Mouse (Mus musculus) cerebellum, postnatal 14 days (tissue): ENCODE measurements around the gene Tspan32.

Experiments
- DNase-seq, 2 experiments: peaks; one replicate each; pipeline ENCODE4 v3.0.0; 2021; ENCODE audit warnings: mixed read lengths in 2 of 2

The Tspan32 gene

GRCm38 (mm10) chr7:143034519-143035450 lies 29.9 kb downstream of the Tspan32 start:
- DNase-seq = no peak

DNA sequence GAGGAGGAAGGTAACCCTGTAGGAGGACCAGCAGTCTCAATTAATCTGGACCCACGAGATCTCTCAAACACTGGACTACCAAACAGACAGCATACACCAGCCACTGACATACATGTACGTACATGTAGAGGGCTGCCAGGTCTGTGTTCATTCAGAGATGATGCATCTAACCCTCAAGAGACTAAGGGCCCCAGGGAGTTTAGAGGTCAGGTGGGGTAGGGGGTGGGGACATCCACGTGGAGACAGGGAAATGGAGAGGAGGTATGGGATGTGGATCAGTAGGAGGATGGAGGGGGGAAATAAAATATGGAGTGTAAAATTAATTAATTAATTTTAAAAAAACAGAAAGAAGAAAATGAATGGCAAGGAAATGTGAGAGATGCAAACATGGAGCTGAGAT lies 31.9 kb downstream of the Tspan32 start:
- no peak for DNase-seq

- no peak for DNase-seq
Observed at GRCm38 (mm10) chr7:143037306-143037705, 32.5 kb downstream of the Tspan32 start.

DNA sequence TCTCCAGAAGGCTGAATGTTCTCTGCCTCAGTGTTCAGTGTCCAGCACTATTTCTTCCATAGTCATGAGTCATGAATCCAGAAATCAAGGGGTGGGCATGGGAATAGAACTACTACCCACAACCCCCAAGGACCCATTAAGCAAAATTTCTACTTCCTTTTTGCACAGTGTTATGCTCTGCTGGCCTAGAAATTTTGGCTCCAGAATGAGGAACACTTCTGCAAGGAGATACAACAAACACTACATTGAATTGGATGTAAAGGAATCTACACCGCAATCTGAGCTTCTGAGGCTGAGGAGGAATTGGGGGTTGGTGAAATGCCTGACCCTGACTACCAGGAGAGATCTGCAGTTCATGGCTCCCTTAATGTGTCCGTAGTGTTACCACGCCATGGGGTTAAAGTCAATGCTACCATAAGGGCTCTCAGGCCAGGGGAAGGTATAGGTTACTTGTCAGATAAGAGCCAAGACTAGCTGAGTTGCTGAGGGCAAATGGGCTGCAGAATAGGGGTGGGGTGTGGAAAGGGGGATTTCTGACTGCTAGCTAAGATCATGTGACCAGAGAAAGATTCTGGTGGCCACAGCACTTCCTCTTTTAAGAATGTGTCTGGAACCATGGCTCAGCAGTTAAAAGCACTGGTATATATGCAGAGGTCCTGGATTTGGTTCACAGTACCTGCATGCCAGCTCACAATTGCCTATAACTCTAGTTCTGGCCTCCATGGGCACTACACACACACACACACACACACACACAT lies 33.5 kb downstream of the Tspan32 start:
- no peak for DNase-seq

DNA sequence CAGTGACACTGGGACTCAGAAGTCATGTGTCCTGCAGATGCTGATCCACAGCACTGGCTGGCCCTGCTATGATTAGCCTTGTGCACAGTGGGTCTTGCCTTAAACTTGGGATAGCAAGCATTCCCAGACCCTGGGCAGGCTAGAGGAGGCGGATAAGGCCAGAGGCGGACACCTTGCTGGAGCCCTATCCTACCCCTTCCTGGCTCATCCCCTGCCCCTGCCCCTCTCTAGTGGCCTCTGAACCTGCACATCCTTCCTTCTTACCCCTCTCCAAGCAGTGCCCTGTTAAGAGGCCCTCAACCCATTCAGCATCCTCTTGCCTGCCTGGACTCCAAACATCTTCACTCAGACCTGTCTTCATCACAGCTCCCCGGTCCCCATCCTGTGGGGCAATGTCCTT lies 35.7 kb downstream of the Tspan32 start:
- DNase-seq = no peak

GRCm38 (mm10) chr7:143041138-143041822 lies 36.4 kb downstream of the Tspan32 start:
- DNase-seq = no peak

GRCm38 (mm10) chr7:143042089-143042488 lies 37.2 kb downstream of the Tspan32 start:
- DNase-seq = no peak

DNA sequence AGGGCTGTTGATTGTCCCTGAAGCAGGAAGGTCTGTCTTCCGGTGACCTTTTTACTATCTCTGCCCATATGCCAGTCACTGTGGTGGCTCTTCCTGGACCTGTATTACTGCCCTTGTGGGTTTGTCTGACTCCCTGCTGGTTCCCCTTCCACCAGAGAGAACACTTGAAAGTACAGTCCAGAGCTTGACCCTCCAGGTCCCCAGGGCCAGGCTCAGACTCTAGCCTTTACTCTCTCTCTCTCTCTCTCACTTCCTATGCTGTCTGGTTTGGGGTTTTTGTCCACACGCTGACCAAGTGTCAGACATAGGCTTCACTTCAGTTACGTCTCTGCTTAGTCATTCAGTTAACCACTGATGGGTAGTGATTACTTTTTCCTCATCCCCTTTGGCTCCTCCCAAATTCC lies 38.1 kb downstream of the Tspan32 start:
- DNase-seq = no peak

GRCm38 (mm10) chr7:143044049-143044825 lies 39.4 kb downstream of the Tspan32 start:
- no peak for DNase-seq

DNA sequence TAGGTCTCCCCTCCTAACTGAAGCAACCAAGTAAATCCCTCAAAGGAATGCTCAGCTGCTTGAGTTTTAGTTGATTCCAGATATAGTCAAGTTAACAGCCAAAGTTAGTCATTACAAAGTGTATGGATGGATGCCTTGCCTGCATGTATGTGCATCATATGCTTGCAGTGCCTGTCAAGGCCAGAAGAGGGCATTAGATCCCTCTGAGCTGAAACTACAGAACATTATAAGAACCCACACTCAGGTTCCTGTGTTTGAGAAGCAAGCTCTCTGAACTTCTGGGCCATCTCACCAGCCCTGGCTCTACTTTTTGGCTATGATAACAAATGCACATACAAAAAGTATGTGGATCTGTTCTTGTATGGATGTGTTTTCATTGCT lies 40.0 kb downstream of the Tspan32 start:
- no peak for DNase-seq

- no peak for DNase-seq
Observed at GRCm38 (mm10) chr7:143046358-143046757, 41.5 kb downstream of the Tspan32 start.

DNA sequence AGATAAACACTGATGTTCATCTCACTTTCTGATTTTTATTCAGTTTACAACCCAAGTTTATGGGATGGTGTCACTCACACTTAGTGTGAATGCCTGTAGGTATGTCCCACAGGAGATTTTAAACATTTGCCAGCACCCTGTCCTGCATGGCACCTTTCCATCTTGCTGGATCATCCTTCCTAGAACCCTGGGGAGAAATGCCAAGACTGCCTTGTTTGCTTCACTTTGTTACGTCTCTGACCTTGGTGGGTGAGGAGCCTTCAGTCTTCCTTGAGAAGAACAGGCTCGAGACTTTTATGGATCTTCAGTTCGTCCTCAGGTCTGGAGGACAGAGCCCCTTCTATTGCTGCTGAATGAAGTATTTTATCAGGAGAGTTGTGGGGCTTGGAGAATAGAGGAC lies 44.5 kb downstream of the Tspan32 start:
- DNase-seq = peak in 1 of 2 experiments; percentile 13

GRCm38 (mm10) chr7:143049841-143050816 lies 45.3 kb downstream of the Tspan32 start:
- DNase-seq = peak in 1 of 2 experiments; percentile 46

- no peak for DNase-seq
Observed at GRCm38 (mm10) chr7:143051316-143051715, 46.5 kb downstream of the Tspan32 start.

GRCm38 (mm10) chr7:143052626-143053007 lies 47.8 kb downstream of the Tspan32 start, which contains the start of gene Cd81:
Gene Cd81, plus strand, starts transcription at chr7:143052739.
- peak; percentile 86 to 88 for DNase-seq

- DNase-seq = peak; percentile 81 to 84
Observed at GRCm38 (mm10) chr7:143053008-143053899, 48.4 kb downstream of the Tspan32 start.

DNA sequence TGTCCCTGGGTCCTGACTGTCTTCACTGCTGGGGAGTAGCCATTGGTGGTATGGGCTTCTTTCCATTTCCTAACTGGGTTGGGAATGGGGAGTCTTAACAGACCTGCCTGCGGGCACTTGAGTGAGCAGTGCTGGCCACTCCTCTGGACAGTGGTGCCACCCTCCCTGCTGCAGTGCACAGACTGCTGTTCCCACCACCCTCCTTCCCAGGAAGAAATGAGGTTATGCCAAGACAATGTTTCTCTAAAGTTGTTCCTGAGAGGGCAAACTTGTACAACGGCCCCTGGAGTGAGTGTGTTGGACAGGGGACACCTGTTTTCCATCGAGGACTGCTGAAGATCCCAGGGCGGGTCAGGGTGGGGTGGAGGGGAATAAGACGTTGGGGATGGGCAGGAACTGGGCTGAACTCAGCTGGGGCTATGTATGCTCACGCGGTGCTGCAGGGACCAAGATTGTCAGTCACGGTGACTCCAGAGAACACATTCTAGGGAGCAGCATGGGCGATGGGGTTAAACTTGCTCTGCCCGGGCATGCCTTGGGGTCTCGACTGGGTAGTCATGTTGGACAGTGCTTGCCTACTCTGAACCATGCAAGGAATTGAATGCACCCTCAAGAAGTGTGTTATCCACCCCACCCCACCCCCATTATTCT lies 49.2 kb downstream of the Tspan32 start:
- peak in 1 of 2 experiments; percentile 35 for DNase-seq

DNA sequence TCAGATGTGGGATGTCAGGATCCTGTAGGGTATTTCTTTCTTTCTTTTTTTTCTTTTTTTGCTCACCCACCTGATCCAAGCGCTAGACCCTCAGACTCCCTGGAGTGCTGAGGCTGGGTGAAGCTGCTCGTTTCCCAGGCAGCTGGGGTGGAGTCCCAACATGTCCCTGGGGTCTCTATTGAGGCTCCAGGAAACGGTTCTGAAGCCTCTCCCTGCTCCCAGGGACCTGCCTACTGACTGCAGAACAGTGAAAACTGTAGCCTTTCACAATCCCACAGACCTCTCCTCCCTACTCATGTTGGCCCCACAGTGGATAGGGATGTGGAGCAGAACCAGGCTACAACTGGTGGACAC lies 49.7 kb downstream of the Tspan32 start:
- no peak for DNase-seq

- peak in 1 of 2 experiments; percentile 27 for DNase-seq
Observed at GRCm38 (mm10) chr7:143055001-143055400, 50.2 kb downstream of the Tspan32 start.
